Mouse (Mus musculus): Measurements from ENCODE around the gene Wbp4. TPM values are rescaled to one million over a fixed set of nuclear protein-coding genes. Genes with fewer than 3 reads are reported as not detected.
A peak's percentile ranks its signal among the peaks of the same experiment; 100 is the strongest.
"Not testable (repeated sequence)": the region's sequence is repeated elsewhere in the genome, so short reads cannot be mapped to it uniquely, and the experiment has no call there.

The Wbp4 gene
- total RNA-seq, 4 experiments from 2014 or later, result 20.6 to 24.0 (median 21.6) TPM

DNA sequence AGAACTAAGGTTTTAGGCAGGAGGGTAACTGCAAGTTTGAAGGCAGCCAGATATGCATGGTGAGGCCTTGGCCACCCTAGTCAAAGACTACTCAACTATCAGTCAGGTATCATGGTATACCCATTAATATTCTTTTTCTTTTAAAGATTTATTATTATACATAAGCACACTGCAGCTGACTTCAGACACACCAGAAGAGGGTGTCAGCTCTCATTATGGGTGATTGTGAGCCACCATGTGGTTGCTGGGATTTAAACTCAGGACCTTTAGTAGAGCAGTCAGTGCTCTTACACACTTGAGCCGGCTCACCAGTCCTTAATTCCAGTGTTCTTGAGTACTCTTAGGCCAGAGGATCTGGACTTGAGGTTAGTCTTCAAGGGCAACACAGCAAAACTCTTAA is 20.9 kb downstream of the Wbp4 start:
- no peak for DNase-seq (ENCODE audit: low spot score)

DNA sequence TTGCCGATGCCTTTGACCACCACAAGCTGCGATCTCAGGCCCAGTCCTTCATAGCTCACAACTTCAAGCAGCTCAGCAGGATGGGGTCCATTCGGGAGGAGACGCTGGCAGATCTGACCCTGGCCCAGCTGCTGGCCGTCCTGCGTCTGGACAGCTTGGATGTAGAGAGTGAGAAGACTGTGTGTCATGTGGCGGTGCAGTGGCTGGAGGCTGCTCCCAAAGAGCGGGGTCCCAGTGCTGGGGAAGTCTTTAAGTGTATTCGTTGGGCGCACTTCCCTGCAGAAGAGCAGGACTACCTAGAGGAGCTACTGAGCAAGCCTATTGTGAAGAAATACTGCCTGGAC is 28.8 kb downstream of the Wbp4 start:
- not testable (repeated sequence) for DNase-seq (ENCODE audit: low spot score)

- DNase-seq (ENCODE audit: low spot score), result peak; percentile 86
Measured at GRCm38 (mm10) chr14:79451681-79452590, 29.4 kb downstream of the Wbp4 start, which contains the start of gene Kbtbd6. Gene Kbtbd6, plus strand, starts transcription at chr14:79451835.

- DNase-seq (ENCODE audit: low spot score), result no peak
Measured at GRCm38 (mm10) chr14:79445055-79445620, 36.2 kb downstream of the Wbp4 start.

GRCm38 (mm10) chr14:79444601-79445000 is 36.7 kb downstream of the Wbp4 start:
- no peak for DNase-seq (ENCODE audit: low spot score)

- DNase-seq (ENCODE audit: low spot score), result no peak
Measured at GRCm38 (mm10) chr14:79441441-79441840, 39.9 kb downstream of the Wbp4 start.

DNA sequence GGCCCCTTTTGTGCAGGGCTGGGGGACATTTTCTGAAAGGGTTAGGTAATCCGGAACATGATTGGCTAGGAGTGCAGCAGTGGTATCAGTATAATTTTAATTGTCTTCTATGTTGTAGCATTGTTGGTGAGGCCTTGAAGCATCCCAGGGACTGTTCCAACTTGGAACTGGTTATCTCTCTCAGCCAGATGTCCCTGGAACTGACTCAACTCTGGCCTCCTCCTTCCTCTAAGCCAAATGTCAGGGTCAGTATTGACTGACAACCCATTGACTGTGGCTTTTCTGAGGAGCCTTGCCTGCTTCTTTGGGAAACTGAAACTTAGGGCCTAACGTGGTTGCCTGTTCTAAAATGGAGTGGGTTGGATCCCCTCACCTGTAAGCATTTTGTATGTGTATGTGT is 40.7 kb downstream of the Wbp4 start:
- DNase-seq (ENCODE audit: low spot score), result no peak

- DNase-seq (ENCODE audit: low spot score), result no peak
Measured at GRCm38 (mm10) chr14:79434068-79434467, 47.3 kb downstream of the Wbp4 start.

DNA sequence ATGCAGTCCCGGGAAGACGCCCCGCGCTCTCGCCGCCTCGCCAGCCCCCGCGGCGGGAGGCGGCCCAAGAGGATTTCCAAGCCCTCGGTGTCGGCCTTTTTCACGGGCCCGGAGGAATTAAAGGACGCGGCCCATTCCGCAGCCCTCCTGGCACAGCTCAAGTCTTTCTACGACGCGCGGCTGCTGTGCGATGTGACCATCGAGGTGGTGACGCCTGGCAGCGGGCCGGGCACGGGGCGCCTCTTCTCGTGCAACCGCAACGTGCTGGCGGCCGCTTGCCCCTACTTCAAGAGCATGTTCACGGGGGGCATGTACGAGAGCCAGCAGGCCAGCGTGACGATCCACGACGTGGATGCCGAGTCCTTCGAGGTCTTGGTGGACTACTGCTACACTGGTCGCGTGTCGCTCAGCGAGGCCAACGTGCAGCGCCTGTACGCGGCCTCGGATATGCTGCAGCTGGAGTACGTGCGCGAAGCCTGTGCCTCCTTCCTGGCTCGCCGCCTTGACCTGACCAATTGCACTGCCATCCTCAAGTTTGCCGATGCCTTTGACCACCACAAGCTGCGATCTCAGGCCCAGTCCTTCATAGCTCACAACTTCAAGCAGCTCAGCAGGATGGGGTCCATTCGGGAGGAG is 54.5 kb downstream of the Wbp4 start:
- not testable (repeated sequence) for DNase-seq (ENCODE audit: low spot score)

DNA sequence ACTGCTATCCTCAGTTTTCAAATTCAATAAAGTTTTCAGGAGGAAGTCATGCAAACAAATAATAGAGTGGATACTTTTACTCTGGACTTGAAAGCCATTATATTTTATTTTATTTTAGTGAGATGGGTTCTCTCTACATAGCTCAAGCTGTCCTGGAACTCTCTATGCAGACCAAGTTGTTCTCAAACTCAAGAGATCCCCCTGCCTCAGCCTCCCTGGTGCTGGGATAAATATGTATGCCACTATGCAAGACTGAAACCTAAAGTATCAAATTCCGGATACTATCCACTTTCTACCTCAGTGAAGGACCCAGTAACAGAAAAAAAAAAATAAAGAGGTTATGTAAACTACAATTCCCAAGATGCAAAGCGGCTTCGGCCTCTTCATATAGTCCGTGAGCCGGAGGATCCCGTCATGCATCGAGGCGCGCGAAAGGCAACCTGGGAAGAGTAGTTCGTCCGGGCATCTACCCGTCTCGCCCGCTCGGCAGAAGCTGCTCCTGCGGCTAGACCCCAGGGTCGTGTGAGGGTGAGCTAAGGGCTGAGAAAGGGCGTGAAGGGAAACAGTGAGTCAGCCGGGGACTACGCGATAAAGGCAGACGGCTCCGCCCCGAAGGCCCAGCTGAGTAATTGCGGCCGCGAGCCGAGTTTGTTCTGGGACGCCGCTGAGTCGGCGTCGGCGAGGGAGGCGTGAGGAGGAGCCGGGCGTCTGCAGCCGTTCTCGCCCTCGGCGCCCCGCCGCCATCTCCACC is 55.2 kb downstream of the Wbp4 start, which contains the start of gene Kbtbd7:
Kbtbd7 (plus strand) TSS at position 533 of the 751 bp plus-strand sequence.
- DNase-seq (ENCODE audit: low spot score), result peak; percentile 97

- DNase-seq (ENCODE audit: low spot score), result no peak
Measured at GRCm38 (mm10) chr14:79420083-79420685, 61.1 kb downstream of the Wbp4 start.

DNA sequence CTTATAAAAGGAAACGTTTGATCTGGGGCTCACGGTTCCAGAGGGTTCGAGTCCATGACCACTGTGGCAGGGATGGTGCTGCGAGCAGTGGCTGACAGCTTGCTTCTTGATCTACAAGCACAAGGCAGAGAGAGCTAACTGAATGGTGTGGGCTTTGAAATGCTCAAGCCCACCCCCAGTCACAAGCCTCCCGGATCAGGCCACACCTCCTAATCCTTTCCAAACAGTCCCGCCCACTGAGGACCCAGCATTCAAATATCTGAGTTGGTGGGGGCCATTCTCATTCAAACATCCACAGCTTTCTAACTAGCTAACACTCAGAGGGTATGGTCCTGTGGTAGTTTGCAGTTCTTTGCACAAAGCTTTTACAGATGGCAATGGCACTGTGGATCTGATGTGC is 68.2 kb downstream of the Wbp4 start:
- DNase-seq (ENCODE audit: low spot score), result no peak

GRCm38 (mm10) chr14:79410662-79411061 is 70.7 kb downstream of the Wbp4 start:
- DNase-seq (ENCODE audit: low spot score), result no peak

Other genes with a start within 250 kb of the Wbp4 start
- not detected for gene Zfp957, start 234.2 kb downstream of the Wbp4 start, total RNA-seq (2022)
- gene Rgcc, start 179.9 kb downstream of the Wbp4 start, total RNA-seq (2022), result 10 to 100 TPM; 34.3 to 72.1 (median 56.2) TPM
- 10 to 100 TPM in 1 of 4 experiments, 1 to 10 TPM in 3; 6.5 to 12.0 (median 6.9) TPM for gene Naa16, start 90.7 kb downstream of the Wbp4 start, total RNA-seq (2022)
- gene Mtrf1, start 83.7 kb downstream of the Wbp4 start, total RNA-seq (2022), result 1 to 10 TPM; 7.3 to 9.3 (median 8.6) TPM
- gene Kbtbd7, start 55.0 kb downstream of the Wbp4 start, total RNA-seq (2022), result 10 to 100 TPM in 2 of 4 experiments, 1 to 10 TPM in 2; 8.2 to 10.1 (median 9.6) TPM
- gene Kbtbd6, start 29.7 kb downstream of the Wbp4 start, total RNA-seq (2022), result under 1 TPM in 3 of 4 experiments, not detected in 1; 0.11 to 0.16 (median 0.16) TPM
- 10 to 100 TPM in 3 of 4 experiments, 1 to 10 TPM in 1; 9.9 to 12.5 (median 12.0) TPM for gene Elf1, start 326 bp downstream of the Wbp4 start, total RNA-seq (2022)
- gene Sugt1, start 106.2 kb upstream of the Wbp4 start, total RNA-seq (2022), result 10 to 100 TPM; 61.8 to 67.5 (median 62.6) TPM
- 1 to 10 TPM; 3.6 to 5.6 (median 4.0) TPM for gene Cnmd, start 180.7 kb upstream of the Wbp4 start, total RNA-seq (2022)

All from heart, adult 8-10 months (tissue).